Mouse (Mus musculus) T-helper 17 cell (primary cell): ENCODE measurements around the gene Parp8.

Experiments used
- in situ Hi-C, 2 experiments: fragments of 300-600 bp; cut with MboI, MseI; formaldehyde crosslinking; loops; 1 replicate in 1 of 2; 2 replicates in 1 of 2; pipeline ENCODE4 v1.15.1; 2025; ENCODE audit warnings: high pct_unique_total_duplicates in 2 of 2

The Parp8 gene

GRCm38 (mm10) chr13:117020631-117021030 is 4.7 kb downstream of the Parp8 start:
- in situ Hi-C loops, result loop anchor here in 1 of 2 experiments (5.0 kb wide), 1 partner anchor 83 kb away; no protein-coding TSS in a partner anchor

DNA sequence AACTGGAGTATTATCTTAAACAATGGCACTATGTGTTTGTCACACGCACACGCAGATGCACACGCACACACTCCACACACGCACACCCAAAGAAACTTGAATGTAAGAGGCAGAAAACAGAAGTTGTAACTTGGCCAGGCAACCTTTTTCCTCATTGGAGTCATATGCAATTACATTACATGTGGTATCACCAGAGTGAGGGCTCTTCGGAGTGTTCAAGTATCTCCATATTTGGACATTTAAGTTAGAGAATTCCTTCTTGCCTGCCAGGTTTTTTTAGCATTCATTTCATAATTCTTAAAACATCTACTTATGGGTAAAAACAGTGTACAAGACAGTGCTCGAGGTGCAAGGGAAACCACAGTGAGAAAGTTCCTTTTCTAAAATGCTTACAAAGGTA is 6.7 kb downstream of the Parp8 start:
- in situ Hi-C loops, result no loop called here

GRCm38 (mm10) chr13:117013516-117013915 is 11.8 kb downstream of the Parp8 start:
- in situ Hi-C loops, result no loop called here

DNA sequence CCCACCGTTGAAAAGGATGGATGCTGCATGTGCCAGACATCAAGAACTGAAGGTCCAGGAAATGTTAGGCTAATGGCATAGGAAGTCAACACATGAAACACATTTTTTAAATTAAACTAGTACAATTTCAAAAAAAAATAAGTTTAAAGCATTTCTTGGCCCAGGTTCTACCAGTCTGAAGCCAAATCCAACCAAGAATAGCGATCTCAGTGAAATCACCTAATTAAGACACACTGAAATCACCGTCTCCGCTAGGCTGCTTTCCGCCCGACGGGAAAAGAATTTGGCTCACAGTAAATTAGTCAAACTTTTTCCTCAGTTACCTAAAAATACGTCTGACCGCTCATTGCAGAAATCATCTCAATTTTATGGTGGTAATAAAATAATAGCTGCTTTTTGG is 13.3 kb downstream of the Parp8 start:
- in situ Hi-C loops, result no loop called here

GRCm38 (mm10) chr13:117010143-117010542 is 15.2 kb downstream of the Parp8 start:
- in situ Hi-C loops, result no loop called here

DNA sequence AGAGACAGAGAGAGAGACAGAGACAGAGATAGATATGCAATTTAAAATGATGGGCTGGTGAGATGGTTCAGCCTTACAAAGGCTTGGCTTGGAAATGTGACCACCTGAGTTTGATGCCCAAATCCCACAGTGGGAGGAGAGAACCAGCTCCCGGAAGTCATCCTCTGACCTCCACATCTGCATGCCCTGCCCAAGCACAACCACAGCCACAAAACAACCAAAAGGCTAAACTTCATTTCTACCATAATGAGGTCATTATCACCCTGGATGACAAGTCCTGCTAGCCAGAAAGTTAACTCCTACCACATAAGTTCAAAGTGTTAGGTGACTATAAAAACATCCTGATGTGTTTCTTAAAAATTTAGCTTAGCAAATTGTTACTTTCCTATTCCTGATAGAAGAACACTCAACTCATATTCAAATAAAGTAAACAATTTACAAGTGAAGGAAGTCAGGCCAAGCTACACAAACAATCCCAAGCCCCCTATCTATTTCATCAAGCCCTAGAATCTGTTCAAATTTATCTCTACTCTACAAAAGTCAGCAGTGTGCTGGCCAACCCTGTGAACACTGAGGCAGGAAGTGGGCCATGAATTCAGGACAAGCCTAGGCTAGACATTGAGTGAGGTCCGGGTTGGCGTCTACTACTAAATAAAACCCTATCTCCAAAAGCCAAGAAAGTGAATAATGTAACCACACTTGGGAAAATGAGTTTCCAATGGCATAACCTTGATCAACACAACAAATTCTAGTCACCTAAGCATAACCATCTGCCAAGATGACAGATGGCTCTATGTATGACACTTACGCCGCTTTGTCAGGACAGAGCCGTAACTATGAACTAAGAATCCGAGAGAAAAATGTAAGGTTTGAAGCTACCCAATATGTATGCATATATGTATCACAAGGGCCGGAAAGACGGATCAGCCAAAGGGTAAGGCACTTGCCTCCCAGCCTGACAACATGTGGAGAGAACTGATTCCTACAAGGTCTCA is 17.0 kb downstream of the Parp8 start:
- in situ Hi-C loops, result no loop called here

DNA sequence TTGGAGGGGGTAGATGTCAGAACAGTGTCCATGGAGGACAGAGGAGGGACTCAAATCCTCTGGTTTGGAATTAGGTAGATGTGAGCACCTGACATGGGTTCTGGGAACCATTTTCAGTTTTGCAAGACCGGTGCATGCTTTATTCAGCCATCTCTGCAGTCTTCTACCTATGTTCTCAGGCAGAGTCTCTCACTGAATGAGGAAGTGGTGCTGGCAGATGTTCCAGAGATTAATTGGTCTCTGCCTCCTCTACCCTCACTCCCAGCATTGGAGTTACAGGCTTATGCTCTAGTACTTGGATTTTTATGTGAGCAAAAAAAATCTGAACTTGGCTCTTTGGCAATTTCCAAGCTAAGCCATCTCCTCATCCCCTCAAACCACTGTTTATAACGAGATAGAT is 17.8 kb downstream of the Parp8 start:
- in situ Hi-C loops, result no loop called here

DNA sequence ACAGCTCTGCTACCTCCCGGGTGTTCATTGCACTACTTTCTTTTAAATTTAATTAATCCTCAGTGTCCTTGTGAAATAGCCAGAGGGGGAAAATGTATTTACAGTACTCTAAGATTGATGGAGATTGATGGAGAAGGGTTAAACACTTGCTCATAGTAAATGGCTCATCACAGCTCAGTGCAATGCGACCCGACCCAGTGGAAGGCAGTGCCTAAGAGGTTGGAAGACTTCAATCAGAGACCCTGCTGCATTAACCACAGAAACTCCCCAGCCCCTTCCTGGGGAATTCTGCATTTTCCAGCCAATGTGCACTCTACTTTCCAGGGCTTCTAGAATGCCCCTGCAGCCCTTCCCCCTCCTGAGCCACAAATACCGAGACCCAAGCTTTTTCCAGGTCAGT is 18.7 kb downstream of the Parp8 start:
- in situ Hi-C loops, result no loop called here

GRCm38 (mm10) chr13:117000493-117000892 is 24.8 kb downstream of the Parp8 start:
- in situ Hi-C loops, result no loop called here

- in situ Hi-C loops, result no loop called here
Measured at GRCm38 (mm10) chr13:116991560-116991959, 33.8 kb downstream of the Parp8 start.

- in situ Hi-C loops, result no loop called here
Measured at GRCm38 (mm10) chr13:116990327-116990726, 35.0 kb downstream of the Parp8 start.

DNA sequence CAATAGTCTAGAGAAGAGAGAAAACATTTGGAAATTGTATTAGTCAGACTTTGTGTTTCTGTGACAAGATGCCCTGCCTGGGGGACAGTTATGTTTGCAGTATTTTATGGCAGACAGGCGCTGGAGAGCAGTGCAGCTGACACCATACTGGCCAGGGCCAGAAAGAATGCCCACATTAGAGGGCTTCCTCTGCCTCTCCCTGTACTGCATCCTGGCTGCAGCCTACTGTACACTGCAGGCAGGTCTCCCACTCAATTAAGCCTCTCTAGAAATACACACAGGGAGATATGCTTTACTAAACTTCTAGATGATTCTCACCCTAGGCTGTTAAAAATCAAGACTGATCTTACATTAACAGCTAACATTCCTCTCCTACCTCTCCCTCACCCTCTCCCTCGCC is 36.6 kb downstream of the Parp8 start:
- in situ Hi-C loops, result no loop called here

DNA sequence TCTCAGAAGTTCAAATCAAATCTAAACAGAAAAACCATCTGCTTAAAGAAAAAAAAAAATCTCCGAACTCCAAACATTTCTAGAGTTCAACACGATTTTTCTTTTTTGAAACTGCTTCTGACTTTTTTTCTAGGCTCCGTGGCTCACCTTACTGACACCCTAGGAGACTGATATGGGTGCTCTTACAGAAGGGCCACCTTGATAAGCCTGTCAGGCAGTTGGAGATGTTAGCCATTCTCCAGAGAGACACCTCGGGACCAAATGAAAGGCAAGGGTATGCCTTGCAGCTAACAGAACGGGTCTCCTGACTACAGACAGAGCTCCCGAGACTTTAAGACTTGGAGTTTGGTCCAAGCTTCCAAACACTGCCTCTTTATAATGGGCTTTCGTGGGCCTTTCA is 37.1 kb downstream of the Parp8 start:
- in situ Hi-C loops, result no loop called here

DNA sequence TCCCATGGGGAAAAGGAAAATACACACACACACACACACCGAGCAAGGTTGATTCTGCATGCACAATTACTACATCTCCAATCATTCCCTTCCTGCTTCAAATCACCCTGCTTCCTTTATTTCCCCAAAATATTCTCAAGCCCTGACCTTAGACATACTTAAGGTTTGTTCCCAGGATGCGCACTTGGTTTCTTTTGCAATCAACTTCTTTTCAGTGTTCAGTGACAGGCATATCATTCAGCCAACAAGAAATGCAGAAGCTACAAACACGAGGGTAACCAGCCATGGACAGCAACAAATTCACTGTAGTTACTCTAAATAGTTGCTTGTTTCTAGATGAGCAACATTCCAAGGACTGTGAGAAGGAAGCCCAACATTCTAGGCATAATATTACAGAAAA is 38.1 kb downstream of the Parp8 start:
- in situ Hi-C loops, result no loop called here

- in situ Hi-C loops, result no loop called here
Measured at GRCm38 (mm10) chr13:116986658-116987057, 38.7 kb downstream of the Parp8 start.

DNA sequence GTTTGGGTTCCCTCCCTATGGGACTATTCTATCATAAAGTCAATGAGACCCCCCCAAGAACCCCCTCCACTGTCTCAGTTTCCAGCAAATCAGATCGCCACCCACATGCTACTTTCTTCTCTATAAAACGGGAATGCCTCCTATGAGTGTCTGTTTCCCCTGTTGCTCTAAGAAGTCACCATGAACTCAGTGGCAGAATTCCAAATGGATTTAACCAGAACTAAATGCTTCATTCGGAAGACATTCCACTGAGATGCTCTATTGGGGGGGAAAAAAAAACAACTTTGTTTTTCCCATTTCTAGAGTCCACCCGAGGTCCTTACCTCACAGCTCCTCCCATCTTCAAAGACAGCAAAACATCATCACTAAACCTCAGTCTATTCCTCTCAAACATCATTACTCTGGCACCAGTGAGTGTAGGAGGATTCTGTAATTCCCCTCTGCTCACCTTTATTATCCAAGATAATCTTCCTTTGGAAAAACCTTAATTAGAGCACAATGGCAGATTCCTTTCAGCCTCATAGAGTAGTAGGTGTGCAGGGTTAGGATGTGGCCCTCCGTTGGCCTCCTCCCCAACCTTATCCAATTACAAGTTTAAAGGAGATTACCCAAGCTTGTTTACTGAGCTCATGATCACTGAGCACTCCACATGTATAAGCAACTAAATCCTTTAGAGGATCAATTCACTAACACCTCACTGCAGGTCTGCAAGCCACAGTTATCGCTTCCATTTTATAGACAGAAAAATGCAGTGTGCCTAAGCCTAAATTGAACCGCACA is 51.1 kb downstream of the Parp8 start:
- in situ Hi-C loops, result no loop called here

DNA sequence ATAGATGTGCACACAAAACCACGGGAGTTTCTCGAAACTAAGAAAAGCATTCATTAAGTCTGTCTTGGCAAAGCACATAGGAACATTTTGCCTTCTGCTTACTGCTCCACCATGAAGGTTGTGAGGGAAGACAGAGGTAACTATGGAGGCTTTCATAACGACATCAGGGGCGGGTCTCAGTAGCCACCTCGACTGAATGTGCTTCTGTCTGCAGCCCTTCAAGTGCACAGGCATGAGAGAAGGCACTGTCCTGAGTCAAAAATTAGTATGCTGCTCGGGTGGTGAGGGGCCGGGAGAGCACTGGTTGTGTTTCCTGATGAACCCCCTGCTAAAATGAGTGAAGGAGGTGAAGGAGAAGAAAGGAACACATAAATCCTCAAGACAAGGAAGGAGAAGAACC is 51.8 kb downstream of the Parp8 start:
- in situ Hi-C loops, result no loop called here

DNA sequence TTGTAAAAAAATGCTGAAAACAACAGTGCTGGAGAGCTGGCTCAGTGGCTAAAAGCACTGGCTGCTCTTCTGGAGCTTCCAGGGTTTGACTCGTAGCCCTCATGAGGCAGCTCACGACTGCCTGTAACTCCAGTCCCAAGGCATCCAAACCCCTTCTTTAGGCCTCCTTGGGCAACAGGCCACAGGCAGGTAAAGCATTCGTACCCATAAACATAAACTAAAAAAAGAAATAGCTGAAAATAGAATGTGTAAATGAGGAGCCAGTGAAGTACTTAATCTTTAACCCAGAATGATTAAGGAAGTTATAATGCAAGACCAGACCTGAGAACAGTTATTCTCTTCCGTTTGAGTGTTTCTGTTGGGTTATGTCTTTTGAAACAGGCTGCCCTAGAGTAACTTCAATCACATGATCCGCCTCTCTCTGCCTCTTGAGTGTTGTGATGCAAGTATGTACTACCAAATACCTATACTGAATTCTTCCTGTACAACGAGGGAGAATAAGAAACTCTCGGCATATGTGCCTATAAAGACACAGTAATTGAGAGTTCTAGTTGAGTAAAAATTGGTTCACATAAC is 53.2 kb downstream of the Parp8 start:
- in situ Hi-C loops, result no loop called here

GRCm38 (mm10) chr13:116970706-116971428 is 54.5 kb downstream of the Parp8 start:
- in situ Hi-C loops, result no loop called here

DNA sequence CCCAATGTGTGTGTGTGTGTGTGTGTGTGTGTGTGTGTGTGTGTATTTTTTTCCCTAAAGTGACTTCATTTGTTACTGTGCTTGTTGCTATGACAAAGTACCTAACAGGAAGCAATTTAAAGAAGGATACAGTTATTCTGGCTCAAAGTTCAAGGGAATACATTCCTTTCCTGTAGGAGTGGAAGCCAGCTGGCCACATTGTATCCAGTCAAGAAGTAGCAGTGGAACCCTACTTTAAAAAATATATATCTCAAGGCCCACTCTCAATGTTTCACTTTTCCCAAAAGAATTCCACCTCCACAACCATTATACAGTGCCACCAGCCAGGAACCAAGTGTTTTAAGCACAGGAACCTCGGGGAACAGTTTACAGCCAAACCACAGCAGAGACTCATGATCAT is 55.7 kb downstream of the Parp8 start:
- in situ Hi-C loops, result no loop called here

- in situ Hi-C loops, result no loop called here
Measured at GRCm38 (mm10) chr13:116968906-116969305, 56.4 kb downstream of the Parp8 start.

DNA sequence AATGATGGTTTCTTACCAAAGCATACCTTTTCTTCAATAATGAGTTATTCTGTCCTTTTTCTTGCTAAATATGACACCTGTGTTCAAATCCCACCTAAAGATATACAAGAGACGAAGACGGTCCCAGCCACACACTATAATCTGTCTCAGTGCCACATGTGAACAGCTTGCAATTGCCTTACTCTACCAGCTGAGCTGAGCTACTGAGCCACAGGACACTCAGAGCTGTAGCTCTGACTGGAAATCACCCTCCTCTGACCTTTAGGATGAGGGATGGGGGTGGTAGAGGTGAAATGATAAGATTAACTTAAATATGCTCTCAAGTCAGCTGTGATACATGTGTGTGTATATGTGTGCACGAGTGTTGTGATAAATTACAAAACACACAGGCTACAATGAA is 57.9 kb downstream of the Parp8 start:
- in situ Hi-C loops, result no loop called here
